Mouse (Mus musculus) kidney, postnatal 36 days (tissue): ENCODE measurements at regions not wholly inside any gene's neighbourhood (a gene's known extent, or its start where the extent isn't known, plus 50 kb on each side); places are given as distances from the start of the nearest gene placed in this dataset.

Experiments used
- DNase-seq, 2 experiments: peaks; one replicate each; pipeline ENCODE4 v3.0.0; 2021 to 2022; ENCODE audit warnings: mixed read lengths in 2 of 2

GRCm38 (mm10) chr10:72573991-72574652 lies 80.5 kb upstream of the Zwint start:
- DNase-seq: no peak

DNA sequence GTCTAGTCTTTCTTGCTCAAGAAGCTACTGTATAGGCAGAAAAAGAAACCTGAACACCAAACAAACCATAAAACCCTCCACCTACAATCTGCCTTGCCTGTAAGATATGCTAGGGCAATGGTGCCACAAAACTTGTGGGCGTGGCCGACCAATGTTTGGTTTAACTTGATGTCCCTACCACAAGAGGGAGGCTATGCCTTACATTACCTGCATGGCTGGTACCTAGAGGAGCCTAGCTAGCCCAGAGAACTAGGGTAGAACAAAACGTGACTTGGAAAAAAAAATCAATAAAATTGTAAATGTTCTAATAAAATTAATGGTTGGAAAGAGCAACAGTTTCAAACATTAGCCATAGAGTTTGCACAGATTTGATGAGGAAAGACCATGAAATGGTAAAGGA lies 76.9 kb upstream of the Zwint start:
- no peak for DNase-seq

- DNase-seq: no peak
Observed at GRCm38 (mm10) chr10:72578501-72578900, 76.1 kb upstream of the Zwint start.

GRCm38 (mm10) chr10:72581311-72581710 lies 73.3 kb upstream of the Zwint start:
- no peak for DNase-seq

- no peak for DNase-seq
Observed at GRCm38 (mm10) chr10:72588561-72588960, 66.1 kb upstream of the Zwint start.

- no peak for DNase-seq
Observed at GRCm38 (mm10) chr10:72593049-72593448, 61.6 kb upstream of the Zwint start.
